Mouse (Mus musculus): ENCODE results near the gene Rap1gap2.

Gene Rap1gap2

DNA sequence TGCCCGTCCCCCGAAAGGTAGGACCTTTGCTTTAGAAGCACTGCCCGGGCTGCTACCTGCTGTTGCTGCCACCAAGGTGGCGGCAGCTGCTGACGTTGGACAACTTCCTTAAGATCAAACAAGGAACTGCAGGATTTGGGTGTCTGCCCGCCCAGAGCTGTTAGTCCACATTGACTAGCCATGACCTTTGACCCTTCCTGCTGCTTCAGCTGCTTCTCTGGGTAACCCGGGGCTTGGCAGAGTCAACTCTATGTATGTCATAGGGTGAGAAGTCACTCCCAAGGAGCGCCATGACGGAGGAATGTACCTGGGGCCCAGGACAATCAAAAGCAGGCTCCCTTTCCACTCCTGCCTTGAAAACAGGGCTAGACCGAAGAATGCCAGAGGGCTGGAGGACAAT lies 153.5 kb downstream of the Rap1gap2 start:
- no peak for DNase-seq

DNA sequence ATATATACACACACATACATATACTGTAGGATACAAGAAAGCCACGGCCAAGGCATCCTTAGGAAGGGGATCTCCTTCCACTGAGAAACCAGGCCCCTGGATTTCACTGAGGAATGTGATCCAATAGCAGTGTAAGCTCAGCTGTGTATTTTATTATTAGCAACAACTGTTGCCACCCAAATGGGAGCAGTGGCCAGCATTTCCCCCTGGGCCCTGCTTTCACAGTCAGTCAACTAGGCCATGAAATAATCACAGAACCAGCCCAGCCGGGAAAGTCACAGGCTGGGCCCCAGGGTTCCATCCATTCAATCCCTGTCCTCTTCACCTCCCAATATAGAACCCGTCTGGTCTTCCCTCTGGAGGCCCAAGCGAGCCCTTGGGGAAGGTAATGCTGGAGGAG lies 162.2 kb downstream of the Rap1gap2 start:
- DNase-seq = no peak

DNA sequence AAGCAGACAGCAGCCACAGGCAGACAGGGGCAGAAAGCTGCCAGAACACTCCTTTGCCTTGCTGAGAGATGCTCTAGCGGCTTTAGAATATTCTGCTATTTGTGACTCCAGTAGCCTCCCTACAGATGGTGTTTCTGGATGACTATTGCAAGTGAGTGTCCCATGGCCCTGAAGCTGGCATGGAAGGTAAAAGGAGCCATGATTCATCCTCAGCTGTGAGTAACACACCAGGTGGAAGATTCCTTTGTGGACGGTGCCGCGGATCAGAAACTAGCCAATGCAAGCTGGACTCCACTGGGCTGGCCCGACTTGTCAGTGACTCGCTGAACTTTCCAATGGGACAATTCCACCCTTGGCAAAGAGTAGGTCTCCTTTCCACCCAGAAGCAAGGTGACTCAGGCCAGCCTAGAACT lies 162.7 kb downstream of the Rap1gap2 start:
- peak; percentile 17 to 39 for DNase-seq

DNA sequence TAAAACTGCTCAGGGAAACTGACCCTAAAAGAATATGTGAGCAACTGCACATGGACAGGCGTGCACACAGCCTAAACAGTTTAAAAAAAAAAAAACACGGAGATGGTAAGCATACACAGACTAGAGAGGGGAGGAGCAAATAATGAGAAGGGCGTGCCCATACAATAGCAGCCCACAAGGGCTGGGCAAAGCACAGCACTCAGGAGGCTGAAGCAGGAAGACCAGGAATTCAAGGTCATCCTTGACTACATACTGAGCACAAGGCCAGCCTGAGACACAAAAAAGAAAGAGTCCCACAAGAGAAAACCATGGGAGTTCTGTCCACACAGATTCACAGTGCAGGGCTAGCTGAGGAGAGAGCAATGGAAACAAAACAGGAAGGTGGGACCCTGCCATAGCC lies 165.1 kb downstream of the Rap1gap2 start:
- no peak for DNase-seq

DNA sequence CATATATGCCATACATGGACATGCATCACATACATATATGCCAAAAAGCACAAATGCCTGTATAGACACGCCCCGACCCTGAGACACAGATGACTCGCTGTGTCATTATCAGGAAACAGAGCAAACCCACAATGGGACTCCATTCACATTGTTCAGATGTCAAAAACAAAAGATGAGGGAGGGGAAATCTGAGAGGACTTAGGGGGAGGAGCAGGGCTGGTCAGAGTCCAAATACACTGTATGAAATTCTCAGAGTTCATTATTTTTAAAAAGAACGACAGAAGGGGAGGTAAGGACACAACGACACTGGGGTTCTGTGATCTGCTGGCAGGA lies 166.8 kb downstream of the Rap1gap2 start:
- DNase-seq = no peak

DNA sequence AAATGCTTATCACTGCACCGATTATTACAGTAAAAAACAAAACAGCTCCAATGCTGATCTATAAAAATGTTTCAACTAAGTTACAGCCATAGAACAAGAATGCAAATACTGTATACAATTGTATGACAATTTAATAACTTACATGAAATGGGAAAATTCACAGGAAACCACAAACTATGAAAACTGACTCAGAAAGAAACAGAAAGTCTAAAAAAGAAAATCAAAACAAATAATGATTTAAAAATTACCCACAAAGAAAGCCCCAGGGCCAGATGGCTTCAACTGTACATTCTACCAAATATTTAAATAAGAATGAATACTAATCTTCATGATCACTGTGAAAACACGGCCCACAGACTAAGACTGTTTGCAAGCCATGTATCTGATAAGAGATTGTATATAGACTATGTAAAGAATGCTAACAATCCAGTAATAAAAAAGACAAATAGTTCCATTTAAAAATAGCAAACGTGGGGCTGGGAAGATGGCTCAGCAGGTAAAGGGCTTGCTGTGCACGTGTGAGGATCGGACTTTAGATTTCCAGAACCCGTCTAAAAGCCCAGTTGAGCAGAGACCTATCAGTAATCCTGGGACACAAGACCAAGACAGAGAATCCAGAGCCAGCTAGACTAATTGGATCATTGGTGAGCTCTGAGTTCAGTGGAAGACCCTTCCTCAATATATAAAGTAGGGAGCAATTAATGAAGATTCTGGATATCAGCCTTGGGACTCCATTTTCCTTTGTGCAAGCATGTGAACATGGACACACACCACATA lies 167.4 kb downstream of the Rap1gap2 start:
- no peak for DNase-seq

DNA sequence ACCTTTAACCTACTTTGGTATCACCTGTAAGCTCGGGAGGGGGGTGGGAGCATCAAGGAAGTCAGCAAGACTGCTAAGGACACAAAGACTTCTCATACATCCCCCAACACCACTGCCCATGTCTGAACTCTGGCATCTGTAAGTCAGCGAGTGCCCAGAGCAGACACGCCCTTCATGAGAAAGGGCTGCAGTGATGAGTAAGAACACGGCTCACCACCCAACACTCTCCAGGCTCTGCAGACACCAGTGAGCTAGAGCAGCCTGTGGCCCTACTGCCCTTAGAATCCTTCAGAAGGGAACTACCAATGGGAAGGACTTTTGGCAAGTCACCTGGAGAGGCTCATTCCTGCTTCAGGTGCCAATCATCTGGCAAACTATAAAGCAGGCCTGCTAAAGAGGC lies 168.3 kb downstream of the Rap1gap2 start:
- DNase-seq = no peak

GRCm38 (mm10) chr11:74440112-74440511 lies 170.6 kb downstream of the Rap1gap2 start:
- no peak for DNase-seq

GRCm38 (mm10) chr11:74439202-74439601 lies 171.5 kb downstream of the Rap1gap2 start:
- DNase-seq = no peak

DNA sequence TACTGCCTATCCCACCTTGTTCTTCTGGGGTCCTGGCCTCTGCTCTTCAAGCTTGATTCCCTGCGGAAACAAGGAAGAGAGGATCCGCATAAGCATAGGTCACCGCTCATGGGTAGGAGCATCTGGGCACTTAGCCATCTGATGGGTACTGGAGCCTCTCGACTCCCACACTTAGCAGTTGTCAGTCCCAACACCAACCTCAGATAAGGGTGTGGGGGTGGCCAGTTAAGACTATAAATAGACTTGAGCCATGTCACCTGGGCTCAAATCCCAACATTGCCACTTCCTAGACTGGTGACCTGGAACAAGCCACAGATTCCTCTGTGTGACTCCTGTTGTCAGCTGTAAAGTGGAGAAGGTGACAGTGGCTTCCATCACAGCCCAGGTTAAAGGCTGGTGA lies 172.5 kb downstream of the Rap1gap2 start:
- no peak for DNase-seq

GRCm38 (mm10) chr11:74435366-74435765 lies 175.3 kb downstream of the Rap1gap2 start:
- DNase-seq = no peak

GRCm38 (mm10) chr11:74433000-74433399 lies 177.7 kb downstream of the Rap1gap2 start:
- DNase-seq = peak in 1 of 2 experiments; percentile 16

GRCm38 (mm10) chr11:74429798-74430529 lies 180.8 kb downstream of the Rap1gap2 start:
- DNase-seq = no peak

DNA sequence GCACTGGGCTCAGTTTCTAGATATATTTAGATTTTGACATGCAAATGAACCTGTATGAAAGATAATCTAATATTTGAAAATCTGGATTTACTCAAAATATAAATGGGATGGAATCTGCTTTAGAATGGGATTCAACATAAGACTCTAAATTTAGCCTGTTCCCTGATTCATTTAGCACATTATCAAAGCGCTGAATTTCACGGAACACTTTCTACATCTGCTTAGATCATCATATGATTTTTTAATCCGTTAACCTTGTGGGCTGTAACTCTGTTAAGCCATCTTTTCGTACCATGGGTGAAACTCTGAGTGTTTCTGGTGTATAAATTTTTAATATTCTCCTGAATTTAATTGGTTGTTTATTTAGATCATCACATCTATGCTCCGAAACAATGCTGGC lies 184.4 kb downstream of the Rap1gap2 start:
- DNase-seq = no peak

DNA sequence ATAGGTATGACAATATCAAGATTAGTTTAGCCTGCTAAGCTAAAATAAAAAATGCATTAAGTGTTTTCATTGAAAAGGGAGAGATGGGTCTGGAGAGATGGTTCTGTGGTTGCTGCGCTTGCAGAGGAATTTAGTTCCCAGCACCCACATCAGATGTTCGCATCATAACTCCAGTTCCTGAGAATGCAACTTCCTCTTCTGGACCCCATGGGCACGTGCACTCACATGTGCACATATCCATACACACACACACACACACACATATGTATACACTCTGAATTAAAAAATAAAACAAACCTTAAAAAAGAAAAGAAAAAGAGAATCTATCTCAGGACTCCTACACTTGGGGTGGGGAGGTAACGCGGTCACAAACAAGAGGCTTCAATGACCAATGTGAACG lies 188.7 kb downstream of the Rap1gap2 start:
- no peak for DNase-seq

DNA sequence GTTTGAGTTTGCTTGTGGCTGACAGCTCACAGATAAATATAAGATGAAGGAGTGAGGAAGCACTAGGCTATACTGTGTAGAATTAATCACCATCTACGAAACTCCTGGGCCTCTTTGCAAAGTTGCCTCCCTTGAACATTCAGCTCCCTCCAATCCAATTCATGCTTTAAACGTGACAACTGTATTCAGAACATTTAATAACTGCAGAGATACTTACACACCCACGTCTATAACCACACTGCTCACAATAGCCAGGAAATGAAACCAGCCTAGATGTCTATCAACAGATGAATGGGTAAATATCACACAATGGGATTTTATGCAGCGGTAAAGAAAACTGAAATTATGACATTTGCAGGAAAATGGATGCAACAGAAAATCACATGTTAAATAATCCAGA lies 189.6 kb downstream of the Rap1gap2 start:
- no peak for DNase-seq

DNA sequence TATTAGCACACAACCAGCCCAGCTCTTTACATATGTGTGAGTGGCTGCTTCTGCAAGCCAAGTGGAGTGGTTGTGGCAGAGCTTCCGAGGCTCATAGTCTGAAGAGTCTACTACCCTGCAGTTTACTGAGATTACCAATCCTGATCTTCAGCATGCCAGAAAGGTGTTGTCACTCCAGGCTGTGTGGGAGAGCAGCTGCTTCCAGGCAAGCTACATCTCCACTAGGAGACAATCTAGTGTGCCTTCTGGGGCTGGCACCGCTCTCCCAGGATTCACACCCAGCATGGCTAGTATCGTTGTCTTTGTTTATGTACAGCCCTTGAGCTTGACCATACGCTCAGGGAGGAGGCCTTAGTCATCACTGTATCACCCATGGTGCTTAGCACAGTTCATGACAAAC lies 191.1 kb downstream of the Rap1gap2 start:
- DNase-seq = no peak

GRCm38 (mm10) chr11:74415736-74416135 lies 195.0 kb downstream of the Rap1gap2 start:
- DNase-seq = peak; percentile 25

GRCm38 (mm10) chr11:74414112-74414511 lies 196.6 kb downstream of the Rap1gap2 start:
- no peak for DNase-seq

DNA sequence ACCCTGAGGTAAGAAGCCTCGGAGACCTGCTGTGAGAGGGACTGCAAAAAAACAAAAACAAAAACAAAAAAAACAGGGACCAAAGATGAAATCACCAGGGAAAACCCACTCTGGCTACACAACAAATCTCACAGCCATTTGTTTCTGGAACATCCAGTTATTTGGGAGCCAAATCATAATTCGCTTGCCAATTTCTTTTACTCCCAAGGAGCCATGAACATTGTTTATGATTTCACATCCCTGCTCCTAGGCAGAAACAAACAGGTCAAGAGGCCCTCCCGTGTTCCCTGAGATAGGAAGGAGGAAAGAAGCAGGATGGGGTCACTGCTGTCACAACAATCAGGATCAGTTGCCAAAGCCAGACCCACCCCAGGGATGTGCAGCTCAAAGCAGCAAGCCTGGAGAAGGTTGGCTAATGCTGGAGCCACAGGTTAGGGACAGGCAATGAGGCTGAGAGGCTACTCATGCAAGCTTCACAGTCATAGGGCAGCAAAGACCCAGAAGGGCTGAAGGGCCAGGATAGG lies 197.2 kb downstream of the Rap1gap2 start:
- no peak for DNase-seq

DNA sequence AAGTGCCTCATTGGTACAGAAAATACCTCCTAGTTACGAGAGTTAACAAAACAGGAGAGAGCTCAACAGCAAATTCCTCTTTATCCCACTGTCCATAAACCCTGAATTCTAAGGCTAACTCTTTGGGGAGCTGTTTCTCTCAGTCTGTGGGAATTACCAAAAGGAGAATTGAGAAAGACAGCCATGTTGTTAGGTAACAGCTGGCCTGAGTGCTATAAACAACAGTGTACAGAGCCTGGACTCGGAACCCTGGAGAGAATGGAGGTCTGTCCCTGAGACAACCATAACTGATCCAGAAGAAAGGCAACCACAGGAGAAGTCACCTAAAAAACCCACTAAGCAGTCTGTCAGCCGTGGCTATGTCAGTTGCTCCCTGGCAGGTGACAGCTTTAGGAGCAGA lies 198.3 kb downstream of the Rap1gap2 start:
- DNase-seq = no peak

DNA sequence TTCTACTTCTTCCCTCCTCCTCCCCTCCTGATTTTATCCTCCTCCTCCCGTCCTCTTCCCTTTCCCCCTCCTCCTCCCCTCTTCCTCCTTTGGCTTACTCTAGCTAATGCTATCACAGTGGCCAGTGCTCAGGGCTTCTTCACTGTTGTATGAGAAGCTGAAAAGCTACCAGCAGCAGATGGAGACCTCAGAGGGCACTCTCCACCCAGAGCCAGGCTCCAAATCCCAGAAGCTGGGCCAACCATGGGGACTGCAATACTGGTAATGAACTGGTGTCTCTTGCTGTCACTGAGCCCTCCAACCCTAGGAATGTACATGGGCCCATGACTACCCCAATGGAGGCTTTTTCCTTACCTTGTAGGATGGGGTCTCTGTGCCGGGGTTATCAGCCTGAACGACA lies 198.8 kb downstream of the Rap1gap2 start:
- DNase-seq = no peak

DNA sequence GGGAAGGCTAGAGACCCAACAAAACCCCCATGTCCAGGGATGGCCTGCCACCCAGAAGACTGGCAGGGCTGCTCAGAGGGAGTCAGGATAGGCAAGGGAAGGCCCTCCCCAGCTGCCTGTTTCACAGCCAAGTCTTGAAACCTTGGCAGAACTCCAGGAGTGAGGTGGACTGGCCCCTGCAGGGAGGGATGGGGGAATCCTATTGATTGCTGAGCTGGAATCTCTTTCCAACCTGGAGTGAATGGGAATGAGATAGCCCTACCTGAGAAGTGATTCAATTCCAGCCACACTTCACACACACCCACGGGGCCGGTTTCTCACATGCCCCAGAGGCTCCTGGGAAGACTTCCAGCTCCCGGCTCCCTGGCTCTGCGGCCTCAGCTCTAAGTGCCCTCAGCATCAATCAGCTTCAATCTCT lies 200.9 kb downstream of the Rap1gap2 start:
- DNase-seq = peak; percentile 28 to 39

DNA sequence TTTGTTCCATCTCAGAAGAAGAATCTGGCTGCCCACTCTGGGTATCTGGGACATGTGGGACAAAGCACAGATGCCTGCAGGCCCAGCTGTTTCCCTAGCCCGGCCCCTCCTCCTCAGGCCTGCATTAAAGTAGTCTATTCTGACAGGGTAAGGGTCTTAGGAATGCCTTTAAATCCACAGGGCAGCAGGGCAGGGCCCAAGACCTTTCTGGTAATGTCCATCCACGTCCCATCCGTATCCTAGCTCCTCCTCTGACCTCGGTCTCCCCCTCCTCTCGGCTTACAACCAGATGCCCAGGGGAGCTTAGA lies 201.3 kb downstream of the Rap1gap2 start:
- DNase-seq = no peak

All from cerebellum, postnatal 36 days (tissue).